Mouse (Mus musculus): ENCODE measurements at regions not wholly inside any gene's neighbourhood (a gene's known extent, or its start where the extent isn't known, plus 50 kb on each side); places are given as distances from the start of the nearest gene placed in this dataset.

DNA sequence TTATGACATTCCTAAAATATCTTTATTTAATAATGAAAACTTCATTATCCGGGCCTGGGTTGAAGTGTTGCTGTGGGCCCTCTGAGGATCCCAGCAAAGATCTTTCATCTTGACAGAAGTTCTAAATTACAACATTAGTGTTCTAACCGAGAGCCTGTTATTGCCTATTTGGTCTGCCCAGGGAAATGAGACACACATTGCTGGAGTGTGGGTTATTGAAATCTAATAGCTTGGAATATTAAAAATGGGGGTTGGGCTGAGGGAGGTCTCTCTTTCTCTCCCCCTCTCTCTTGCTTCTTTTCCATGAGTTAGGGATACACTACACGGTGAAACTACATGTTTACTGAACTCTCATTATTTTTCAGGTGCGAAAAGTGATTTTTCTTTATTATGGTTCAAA is 240.4 kb upstream of the Camk1g start:
- no peak for DNase-seq

- DNase-seq: no peak
Observed at GRCm38 (mm10) chr1:193599895-193600294, 229.8 kb upstream of the Camk1g start.

- DNase-seq: no peak
Observed at GRCm38 (mm10) chr1:193599163-193599562, 229.1 kb upstream of the Camk1g start.

GRCm38 (mm10) chr1:193590301-193590829 is 220.3 kb upstream of the Camk1g start:
- no peak for DNase-seq

GRCm38 (mm10) chr1:193588477-193589464 is 218.7 kb upstream of the Camk1g start:
- DNase-seq: peak; percentile 14 to 70

GRCm38 (mm10) chr1:193587317-193587716 is 217.2 kb upstream of the Camk1g start:
- no peak for DNase-seq

DNA sequence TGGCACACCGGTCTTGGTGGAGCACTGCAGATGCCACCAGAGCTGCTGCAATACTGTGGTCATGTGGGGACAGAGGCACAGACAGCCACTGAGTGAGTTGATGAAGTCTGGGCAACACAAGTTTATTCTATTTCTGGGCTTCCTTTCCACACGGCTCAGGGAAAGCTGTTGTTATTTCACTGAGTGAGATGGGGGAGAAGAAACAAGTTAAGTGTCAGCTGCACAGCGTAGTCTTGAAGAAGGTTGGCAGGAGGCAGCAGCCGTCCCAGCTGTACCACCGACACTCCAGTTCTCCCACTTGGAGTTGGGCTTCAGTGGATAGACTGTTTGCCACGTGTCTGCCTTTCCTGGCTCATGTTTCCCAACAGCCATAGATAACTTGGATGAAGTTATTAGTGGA is 216.8 kb upstream of the Camk1g start:
- DNase-seq: no peak

- DNase-seq: no peak
Observed at GRCm38 (mm10) chr1:193583791-193584190, 213.7 kb upstream of the Camk1g start.

- DNase-seq: no peak
Observed at GRCm38 (mm10) chr1:193580393-193580792, 210.3 kb upstream of the Camk1g start.

- no peak for DNase-seq
Observed at GRCm38 (mm10) chr1:193579671-193580070, 209.6 kb upstream of the Camk1g start.

- DNase-seq: peak in 1 of 2 experiments; percentile 24
Observed at GRCm38 (mm10) chr1:193578661-193579175, 208.6 kb upstream of the Camk1g start.

DNA sequence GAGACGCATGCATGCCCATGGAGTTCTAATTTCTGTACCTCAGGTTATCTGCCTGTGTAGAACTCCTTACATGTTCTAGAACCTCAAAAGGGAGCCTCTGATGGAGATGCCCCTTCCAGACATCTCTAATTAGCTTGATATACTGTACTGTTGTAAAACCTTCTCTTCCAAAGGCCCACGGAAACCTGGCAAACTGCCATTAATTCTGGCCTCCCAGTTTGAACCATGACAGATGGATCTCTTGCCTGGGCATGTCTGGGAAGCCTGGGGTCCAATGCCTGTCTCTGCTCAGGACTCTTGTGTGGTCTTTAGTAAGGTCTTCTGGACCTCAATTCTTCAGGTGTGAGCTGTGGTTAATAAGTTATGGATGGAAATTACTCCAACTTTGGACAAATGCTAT is 207.7 kb upstream of the Camk1g start:
- no peak for DNase-seq

- peak; percentile 66 to 81 for DNase-seq
Observed at GRCm38 (mm10) chr1:193575986-193576713, 206.1 kb upstream of the Camk1g start.

DNA sequence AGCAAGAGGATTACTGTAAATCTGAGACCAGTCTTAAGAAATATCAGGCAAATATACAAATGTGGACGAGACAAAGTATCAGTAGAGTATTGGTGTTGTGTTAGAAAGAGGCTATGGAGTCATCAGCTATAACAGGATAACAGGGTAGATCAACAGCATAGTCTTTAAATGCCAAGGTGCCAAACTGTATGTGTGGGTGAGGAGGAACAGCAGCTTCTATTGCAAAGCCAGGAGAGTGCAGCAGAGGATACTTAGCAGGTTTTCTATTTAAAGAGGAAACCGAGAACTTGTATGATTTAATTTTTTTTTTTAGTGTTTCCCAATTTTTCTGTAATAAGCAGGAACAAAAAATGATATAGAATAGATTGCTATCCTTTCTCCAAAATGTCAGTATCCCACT is 202.7 kb upstream of the Camk1g start:
- no peak for DNase-seq

DNA sequence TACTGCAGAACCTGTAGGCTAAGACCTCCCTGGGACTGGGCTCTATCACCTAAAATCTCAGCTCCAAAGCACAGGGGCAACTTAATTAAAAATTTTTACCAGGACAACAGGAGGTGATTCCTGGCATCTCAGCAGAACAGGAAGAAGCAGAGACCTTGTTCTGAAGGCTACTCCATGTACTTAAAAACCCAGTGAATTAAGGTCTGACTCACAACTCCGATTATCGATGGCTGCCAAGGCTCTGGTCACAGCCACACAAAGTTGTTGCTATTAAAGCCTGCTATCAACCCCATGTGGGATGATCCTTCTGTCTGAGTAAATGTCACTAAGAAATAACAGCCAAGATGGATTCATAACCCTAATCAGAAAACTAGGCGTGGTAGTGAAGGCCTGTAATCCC is 202.3 kb upstream of the Camk1g start:
- DNase-seq: no peak

- DNase-seq: no peak
Observed at GRCm38 (mm10) chr1:193571088-193571487, 201.0 kb upstream of the Camk1g start.

GRCm38 (mm10) chr1:193568586-193569174 is 198.6 kb upstream of the Camk1g start:
- peak; percentile 32 to 43 for DNase-seq

GRCm38 (mm10) chr1:193567217-193567616 is 197.1 kb upstream of the Camk1g start:
- peak in 1 of 2 experiments; percentile 29 for DNase-seq

GRCm38 (mm10) chr1:193564225-193564624 is 194.1 kb upstream of the Camk1g start:
- DNase-seq: no peak

DNA sequence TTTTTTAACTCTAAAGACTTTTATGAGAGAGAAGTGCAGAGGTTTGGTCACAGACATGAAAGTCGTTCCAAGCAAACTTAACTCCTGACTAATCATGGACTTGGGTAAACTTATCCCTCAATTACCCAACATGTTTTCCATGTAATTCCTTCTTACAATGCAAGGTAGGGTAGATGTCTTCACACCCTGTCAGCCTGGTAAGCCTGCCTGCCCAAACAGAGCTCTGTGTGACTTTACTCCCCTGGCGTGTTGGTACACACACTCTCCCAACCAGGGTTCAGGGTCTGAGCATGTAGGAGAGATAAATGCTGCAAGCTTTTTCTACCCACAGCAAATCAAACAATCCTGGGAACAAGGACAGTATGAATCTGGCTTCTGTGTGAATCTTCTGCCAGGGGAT is 192.1 kb upstream of the Camk1g start:
- DNase-seq: no peak

DNA sequence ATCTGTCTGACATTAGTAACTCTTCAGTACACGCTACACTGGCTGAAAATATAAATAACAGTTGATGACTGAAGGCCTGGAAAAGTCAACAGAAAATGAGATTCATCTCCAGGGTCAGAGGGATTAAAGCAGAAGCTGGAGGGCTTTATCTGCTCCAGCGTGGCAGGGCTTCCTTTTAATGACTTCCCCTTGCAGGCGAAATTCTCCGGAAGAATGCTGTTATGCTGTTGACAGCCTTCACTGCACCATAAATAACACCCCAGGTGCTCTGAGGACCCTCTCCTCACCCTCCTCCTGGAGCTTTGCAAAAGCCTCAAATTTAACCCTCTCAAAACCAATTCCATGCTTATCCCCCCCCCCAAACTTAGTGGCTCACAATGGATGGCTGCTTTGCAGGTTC is 188.0 kb upstream of the Camk1g start:
- no peak for DNase-seq

GRCm38 (mm10) chr1:193554731-193555130 is 184.6 kb upstream of the Camk1g start:
- DNase-seq: no peak

DNA sequence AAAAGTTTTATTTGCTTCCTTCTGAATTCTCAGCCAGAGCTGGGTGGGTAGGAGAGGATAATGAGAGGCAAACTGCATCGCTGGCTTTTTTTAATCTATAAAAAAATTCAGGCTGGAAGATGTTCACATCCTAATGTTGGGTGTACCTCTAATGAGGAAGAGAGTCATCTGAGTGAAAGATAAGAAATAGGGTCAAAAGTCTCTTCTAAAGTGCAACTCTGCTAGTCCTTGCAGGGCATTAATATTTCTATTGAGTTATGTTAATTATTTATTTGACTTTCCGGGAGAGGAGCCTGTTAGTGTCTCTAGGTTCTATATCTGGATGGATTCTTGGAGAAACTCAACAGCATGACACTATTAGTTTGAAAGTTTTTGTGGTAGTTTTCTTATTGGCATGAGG is 182.2 kb upstream of the Camk1g start:
- no peak for DNase-seq

Measured in kidney, adult 8-10 months (tissue).